Mouse (Mus musculus) E14TG2a.4 (cell line): ENCODE measurements around the gene Ift27.

Experiments
- CTCF ChIP-seq: conservative IDR thresholded peaks from 2 replicates; pipeline ENCODE4 v1.5.1; 2014; ENCODE audit warnings: low read length
- NANOG ChIP-seq: IDR thresholded peaks from 2 replicates; pipeline ENCODE4 v1.6.1; 2014; ENCODE audit warnings: borderline replicate concordance, low read length, mixed read lengths
- POU5F1 ChIP-seq: IDR thresholded peaks from 2 replicates; pipeline ENCODE4 v1.6.1; 2014; ENCODE audit warnings: low read length, borderline replicate concordance

- no peak for TF ChIP-seq CTCF
- TF ChIP-seq NANOG = no peak
- TF ChIP-seq POU5F1 = no peak
Observed at GRCm38 (mm10) chr15:78170708-78171107, 3.2 kb downstream of the Ift27 start.
